Mouse (Mus musculus): Measurements from ENCODE around the gene Vmn1r79. TPM values are rescaled to one million over a fixed set of nuclear protein-coding genes. Genes with fewer than 3 reads are reported as not detected.
"Not testable (repeated sequence)": the region's sequence is repeated elsewhere in the genome, so short reads cannot be mapped to it uniquely, and the experiment has no call there.

Vmn1r79 gene
- polyA plus RNA-seq (2011; ENCODE audit: insufficient read depth, insufficient read length, low replicate concordance, missing spikeins) = 0.45 TPM in 1 of 2 replicates, not detected in the other

GRCm38 (mm10) chr7:12170979-12171378 lies at the start of gene Vmn1r79:
Gene Vmn1r79, plus strand, starts transcription at chr7:12171279.
- not testable (repeated sequence) for H3K27ac ChIP-seq (ENCODE audit: control insufficient read depth, insufficient read depth, low read depth, low read length, poor library complexity); H3K4me3 ChIP-seq (replicated peaks; ENCODE audit: control insufficient read depth, low read depth, low read length); H3K4me1 ChIP-seq (ENCODE audit: control insufficient read depth, insufficient read depth, low read length)

GRCm38 (mm10) chr7:12149957-12150356 lies 21.1 kb upstream of the Vmn1r79 start, which contains the start of gene Vmn1r78:
Gene Vmn1r78, plus strand, starts transcription at chr7:12150257.
- TF ChIP-seq CTCF (IDR thresholded peaks at IDR 0.05; ENCODE audit: control insufficient read depth, insufficient read depth, low read length) (no peak), POLR2A (IDR thresholded peaks at IDR 0.05; ENCODE audit: borderline replicate concordance, control insufficient read depth, low read depth, low read length) (no peak)
- H3K4me1 ChIP-seq (ENCODE audit: control insufficient read depth, insufficient read depth, low read length) = no peaks in the 10 kb centered on the region
- 55% methylated on average over 2 of the region's 2 CpGs for WGBS

GRCm38 (mm10) chr7:12156463-12156862 lies 14.6 kb upstream of the Vmn1r79 start:
- WGBS = 36% methylated on average over 1 of the region's 1 CpGs

More at GRCm38 (mm10) chr7:12149957-12150356, 21.1 kb upstream of the Vmn1r79 start, which contains the start of gene Vmn1r78:
- H3K27ac ChIP-seq (ENCODE audit: control insufficient read depth, insufficient read depth, low read depth, low read length, poor library complexity) = no peak within 1 kb of the TSS
- no peak within 1 kb of the TSS for H3K4me3 ChIP-seq (replicated peaks; ENCODE audit: control insufficient read depth, low read depth, low read length)

DNA sequence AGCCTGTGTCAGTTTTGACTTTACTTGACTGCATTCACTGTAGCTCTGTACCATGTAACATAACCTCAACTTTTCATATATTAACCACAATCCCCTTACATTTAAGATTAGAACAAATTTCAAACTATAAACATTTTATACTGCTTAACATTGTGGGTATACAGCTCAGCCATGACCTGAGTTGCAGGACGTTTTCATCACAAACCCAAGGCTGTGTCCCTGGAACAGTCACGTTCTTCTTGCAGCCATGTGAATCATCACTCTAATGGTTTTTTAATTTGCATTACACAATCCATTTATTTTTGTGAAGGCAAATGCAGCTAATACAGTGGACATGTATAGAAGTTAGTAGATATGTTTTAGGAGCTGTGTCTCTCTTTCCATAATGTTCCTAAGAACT lies 1.8 kb downstream of the Vmn1r79 start:
- not testable (repeated sequence) for H3K4me1 ChIP-seq (ENCODE audit: control insufficient read depth, insufficient read depth, low read length); H3K4me3 ChIP-seq (replicated peaks; ENCODE audit: control insufficient read depth, low read depth, low read length); H3K27ac ChIP-seq (ENCODE audit: control insufficient read depth, insufficient read depth, low read depth, low read length, poor library complexity)
- WGBS = 51% methylated on average over 2 of the region's 2 CpGs

More at GRCm38 (mm10) chr7:12156463-12156862, 14.6 kb upstream of the Vmn1r79 start:
- not testable (repeated sequence) for H3K4me3 ChIP-seq (replicated peaks; ENCODE audit: control insufficient read depth, low read depth, low read length); H3K4me1 ChIP-seq (ENCODE audit: control insufficient read depth, insufficient read depth, low read length); H3K27ac ChIP-seq (ENCODE audit: control insufficient read depth, insufficient read depth, low read depth, low read length, poor library complexity)

DNA sequence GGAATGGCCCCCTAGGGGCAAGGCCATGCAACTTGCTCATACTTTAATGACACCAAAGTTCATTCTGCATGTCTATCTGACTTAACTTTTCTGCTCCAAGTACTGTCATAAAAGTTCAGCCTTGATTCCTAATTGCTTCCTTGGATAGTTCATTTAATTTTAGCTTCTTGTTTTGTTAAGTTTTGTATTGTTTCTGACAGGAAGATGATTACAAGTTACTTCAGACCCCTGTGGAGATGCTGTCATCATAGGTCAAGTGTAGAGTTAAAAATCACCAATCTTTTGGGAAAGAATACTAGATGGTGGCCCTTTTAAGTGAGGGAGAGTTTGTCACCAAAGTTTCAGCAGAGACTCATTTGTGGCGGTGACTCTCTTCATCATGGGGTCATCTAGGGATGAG lies 17.9 kb downstream of the Vmn1r79 start, which contains the start of gene Vmn1r80:
Gene Vmn1r80, plus strand, starts transcription at position 301 of the 400 bp plus-strand sequence.
- H3K4me1 ChIP-seq (ENCODE audit: control insufficient read depth, insufficient read depth, low read length) = no peaks in the 10 kb centered on the region
- WGBS = 74% methylated on average over 1 of the region's 1 CpGs
- H3K27ac ChIP-seq (ENCODE audit: control insufficient read depth, insufficient read depth, low read depth, low read length, poor library complexity) = no peak within 1 kb of the TSS
- H3K4me3 ChIP-seq (replicated peaks; ENCODE audit: control insufficient read depth, low read depth, low read length) = no peak within 1 kb of the TSS
- no peak for TF ChIP-seq CTCF (IDR thresholded peaks at IDR 0.05; ENCODE audit: control insufficient read depth, insufficient read depth, low read length)
- TF ChIP-seq POLR2A (IDR thresholded peaks at IDR 0.05; ENCODE audit: borderline replicate concordance, control insufficient read depth, low read depth, low read length) = no peak

- no peak for TF ChIP-seq POLR2A (IDR thresholded peaks at IDR 0.05; ENCODE audit: borderline replicate concordance, control insufficient read depth, low read depth, low read length)
- no peak for TF ChIP-seq CTCF (IDR thresholded peaks at IDR 0.05; ENCODE audit: control insufficient read depth, insufficient read depth, low read length)
- no peak overlapping the region for H3K27ac ChIP-seq (ENCODE audit: control insufficient read depth, insufficient read depth, low read depth, low read length, poor library complexity)
- no peak overlapping the region for H3K4me3 ChIP-seq (replicated peaks; ENCODE audit: control insufficient read depth, low read depth, low read length)
- H3K4me1 ChIP-seq (ENCODE audit: control insufficient read depth, insufficient read depth, low read length) = no peaks in the 10 kb centered on the region
- WGBS = 67% methylated on average over 2 of the region's 2 CpGs
Observed at GRCm38 (mm10) chr7:12204141-12204540, 33.1 kb downstream of the Vmn1r79 start.

Other genes with a start within 250 kb of the Vmn1r79 start
- gene Vmn1r76, start 233.1 kb upstream of the Vmn1r79 start, polyA plus RNA-seq (2011; ENCODE audit: insufficient read depth, insufficient read length, low replicate concordance, missing spikeins) = not detected in 2 replicates
- gene Vmn1r77, start 134.5 kb upstream of the Vmn1r79 start, polyA plus RNA-seq (2011; ENCODE audit: insufficient read depth, insufficient read length, low replicate concordance, missing spikeins) = not detected in 2 replicates
- gene Vmn1r78, start 21.0 kb upstream of the Vmn1r79 start, polyA plus RNA-seq (2011; ENCODE audit: insufficient read depth, insufficient read length, low replicate concordance, missing spikeins) = not detected in 2 replicates
- 0.68 and 1.3 TPM in 2 replicates for gene Vmn1r80, start 18.0 kb downstream of the Vmn1r79 start, polyA plus RNA-seq (2011; ENCODE audit: insufficient read depth, insufficient read length, low replicate concordance, missing spikeins)
- not detected in 2 replicates for gene Vmn1r81, start 97.0 kb downstream of the Vmn1r79 start, polyA plus RNA-seq (2011; ENCODE audit: insufficient read depth, insufficient read length, low replicate concordance, missing spikeins)
- gene Vmn1r82, start 129.2 kb downstream of the Vmn1r79 start, polyA plus RNA-seq (2011; ENCODE audit: insufficient read depth, insufficient read length, low replicate concordance, missing spikeins) = not detected in 2 replicates
- gene Vmn1r83, start 158.2 kb downstream of the Vmn1r79 start, polyA plus RNA-seq (2011; ENCODE audit: insufficient read depth, insufficient read length, low replicate concordance, missing spikeins) = not detected in 2 replicates
- gene Vmn1r84, start 198.0 kb downstream of the Vmn1r79 start, polyA plus RNA-seq (2011; ENCODE audit: insufficient read depth, insufficient read length, low replicate concordance, missing spikeins) = not detected in 2 replicates